ENCODE assay signal across 24 mouse cellular contexts in the genomic region with DNA sequence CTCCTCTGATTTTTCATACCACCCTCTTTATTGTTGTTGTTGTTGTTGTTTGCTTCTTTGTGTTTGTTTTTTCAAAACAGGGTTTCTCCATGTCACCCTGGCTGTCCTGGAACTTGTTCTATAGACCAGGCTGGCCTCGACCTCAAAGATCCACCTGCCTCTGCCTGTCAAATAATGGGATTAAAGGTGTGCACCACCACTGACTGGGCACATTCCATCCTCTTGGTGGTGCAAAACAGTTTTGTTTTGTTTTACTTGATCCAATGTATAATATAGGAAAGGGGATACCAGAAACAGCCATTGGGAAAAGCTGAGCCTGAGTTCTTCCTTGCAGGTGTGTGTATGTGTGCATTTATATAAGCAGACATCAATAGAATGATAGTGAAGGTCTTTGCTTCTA. TPM values are rescaled to one million over a fixed set of nuclear protein-coding genes. Genes with fewer than 3 reads are reported as not detected.
DNase-seq lines count a peak whose midpoint lies in the region; ATAC-seq lines count a peak whose summit lies in the region.
"Had no signal": no experiment of that assay in that cellular context is flagged by ENCODE, and none has a peak within 500 bp of the region (broad histone marks: within the 10 kb centered on the region; RNA-seq: fewer than 3 reads in every experiment).

No protein-coding gene starts in this region.

- no peak for ATAC-seq in intestine, embryonic 14.5 days (replicated peaks; ENCODE audit: low FRiP score, low TSS enrichment, low read depth)
- ATAC-seq in intestine, embryonic 15.5 days: no peak
- no peak for ATAC-seq in lung, embryonic 15.5 days (ENCODE audit: borderline replicate concordance, extremely low read depth, low FRiP score, low TSS enrichment)
- no peak for ATAC-seq in hindbrain, embryonic 15.5 days (ENCODE audit: low FRiP score, low read depth)
- no peak for ATAC-seq in neural tube, embryonic 13.5 days (ENCODE audit: low read depth)
- ATAC-seq: midbrain, embryonic 16.5 days had no signal

- H3K9ac ChIP-seq in intestine, embryonic 14.5 days (ENCODE audit: low read length): no peak overlapping the region
- no peak overlapping the region for H3K9ac ChIP-seq in intestine, embryonic 15.5 days
- no peak overlapping the region for H3K9ac ChIP-seq in lung, embryonic 15.5 days
- no peak overlapping the region for H3K9ac ChIP-seq in hindbrain, embryonic 15.5 days
- H3K9ac ChIP-seq in neural tube, embryonic 13.5 days: no peak overlapping the region
- H3K9ac ChIP-seq: forebrain, embryonic 12.5 days; limb, embryonic 13.5 days; liver, embryonic 13.5 days had no signal

- no peak overlapping the region for H3K27ac ChIP-seq in intestine, embryonic 14.5 days (ENCODE audit: low read depth)
- no peak overlapping the region for H3K27ac ChIP-seq in intestine, embryonic 15.5 days
- 0 out of 2 replicates have a peak overlapping the region, but pooled peaks have one; percentile 29 for H3K27ac ChIP-seq in lung, embryonic 15.5 days
- H3K27ac ChIP-seq in hindbrain, embryonic 15.5 days (replicated peaks): peak overlapping the region; percentile 95
- H3K27ac ChIP-seq in neural tube, embryonic 13.5 days (replicated peaks): peak overlapping the region; percentile 65
- H3K27ac ChIP-seq: forebrain, embryonic 12.5 days; heart, adult 2 months; limb, embryonic 13.5 days; liver, embryonic 13.5 days had no signal

- H3K4me3 ChIP-seq in intestine, embryonic 14.5 days (ENCODE audit: low read depth, low read length): no peak overlapping the region
- H3K4me3 ChIP-seq in intestine, embryonic 15.5 days (replicated peaks): no peak overlapping the region
- no peak overlapping the region for H3K4me3 ChIP-seq in lung, embryonic 15.5 days
- H3K4me3 ChIP-seq in hindbrain, embryonic 15.5 days: no peak overlapping the region
- H3K4me3 ChIP-seq in neural tube, embryonic 13.5 days: no peak overlapping the region
- H3K4me3 ChIP-seq: forebrain, embryonic 12.5 days; heart, adult 2 months; limb, embryonic 13.5 days; liver, embryonic 13.5 days had no signal

- WGBS in intestine, embryonic 14.5 days: 61% methylated on average over 1 of the region's 1 CpGs
- 64% methylated on average over 1 of the region's 1 CpGs for WGBS in intestine, embryonic 15.5 days
- WGBS in lung, embryonic 15.5 days: 43% methylated on average over 1 of the region's 1 CpGs
- 29% methylated on average over 1 of the region's 1 CpGs for WGBS in hindbrain, embryonic 15.5 days
- 38% methylated on average over 1 of the region's 1 CpGs for WGBS in neural tube, embryonic 13.5 days

- peaks cover 76% of the 10 kb centered on the region for H3K4me1 ChIP-seq in intestine, embryonic 14.5 days (replicated peaks; ENCODE audit: control insufficient read depth, insufficient read depth, low read length)
- H3K4me1 ChIP-seq in intestine, embryonic 15.5 days (replicated peaks): peaks cover 58% of the 10 kb centered on the region
- H3K4me1 ChIP-seq in lung, embryonic 15.5 days: peaks cover 81% of the 10 kb centered on the region
- peaks cover 25% of the 10 kb centered on the region for H3K4me1 ChIP-seq in hindbrain, embryonic 15.5 days (replicated peaks)
- peaks cover 99% of the 10 kb centered on the region for H3K4me1 ChIP-seq in neural tube, embryonic 13.5 days (replicated peaks)

- peak; percentile 50 for DNase-seq in intestine, embryonic 14.5 days (ENCODE audit: low spot score)
- DNase-seq in lung, postnatal 25 days (ENCODE audit: low spot score): no peak
- no peak for DNase-seq in layer of hippocampus, postnatal 10 days (ENCODE audit: low spot score in 2 of 2)
- no peak for DNase-seq in left cerebral cortex, adult 9 months (ENCODE audit: low spot score in 2 of 2)
- DNase-seq: B cell, adult 2 months; cerebellum, adult 8-10 months; gastrocnemius, postnatal 14 days; heart, adult 2 months; heart, postnatal 36 days; layer of hippocampus, adult 9-11 months; liver, embryonic 13.5 days; lung, postnatal 36 days; thymus, adult 18-20 months; thymus, postnatal 4 days had no signal

- H3K27me3 ChIP-seq in intestine, embryonic 14.5 days (replicated peaks; ENCODE audit: control insufficient read depth, insufficient read depth, low read length): no peaks in the 10 kb centered on the region
- no peaks in the 10 kb centered on the region for H3K27me3 ChIP-seq in intestine, embryonic 15.5 days (replicated peaks)
- H3K27me3 ChIP-seq in lung, embryonic 15.5 days: peaks cover 96% of the 10 kb centered on the region
- peaks cover 66% of the 10 kb centered on the region for H3K27me3 ChIP-seq in hindbrain, embryonic 15.5 days
- no peaks in the 10 kb centered on the region for H3K27me3 ChIP-seq in neural tube, embryonic 13.5 days

- peaks cover 8% of the 10 kb centered on the region; the same call in 1 of the 2 replicates for H3K36me3 ChIP-seq in intestine, embryonic 14.5 days (ENCODE audit: control insufficient read depth, insufficient read depth, low read length)
- H3K36me3 ChIP-seq in intestine, embryonic 15.5 days: no peaks in the 10 kb centered on the region
- H3K36me3 ChIP-seq in lung, embryonic 15.5 days: no peaks in the 10 kb centered on the region
- no peaks in the 10 kb centered on the region for H3K36me3 ChIP-seq in hindbrain, embryonic 15.5 days
- H3K36me3 ChIP-seq in neural tube, embryonic 13.5 days: peaks cover 21% of the 10 kb centered on the region
- H3K36me3 ChIP-seq: forebrain, embryonic 12.5 days; limb, embryonic 13.5 days; liver, embryonic 13.5 days had no signal

- H3K9me3 ChIP-seq in intestine, embryonic 14.5 days (ENCODE audit: control insufficient read depth, low read length): no peaks in the 10 kb centered on the region
- no peaks in the 10 kb centered on the region for H3K9me3 ChIP-seq in intestine, embryonic 15.5 days
- H3K9me3 ChIP-seq in lung, embryonic 15.5 days: no peaks in the 10 kb centered on the region
- no peaks in the 10 kb centered on the region for H3K9me3 ChIP-seq in hindbrain, embryonic 15.5 days
- H3K9me3 ChIP-seq in neural tube, embryonic 13.5 days: no peaks in the 10 kb centered on the region
- H3K9me3 ChIP-seq: forebrain, embryonic 12.5 days; limb, embryonic 13.5 days; liver, embryonic 13.5 days had no signal

- H3K4me2 ChIP-seq in intestine, embryonic 14.5 days (ENCODE audit: low read length): no peak overlapping the region
- no peak overlapping the region for H3K4me2 ChIP-seq in intestine, embryonic 15.5 days (replicated peaks)
- H3K4me2 ChIP-seq in lung, embryonic 15.5 days: no peak overlapping the region
- H3K4me2 ChIP-seq in hindbrain, embryonic 15.5 days: peak overlapping the region; percentile 53; the same call in 1 of the 2 replicates
- H3K4me2 ChIP-seq in neural tube, embryonic 13.5 days: peak overlapping the region; percentile 97; the same call in 1 of the 2 replicates
- H3K4me2 ChIP-seq: forebrain, embryonic 12.5 days; limb, embryonic 13.5 days; liver, embryonic 13.5 days had no signal

RNA-seq across cellular contexts. Expression of a gene that starts 5.1 kb away (rescaled TPM):
- 7.5 and 7.7 TPM in 2 replicates for polyA plus RNA-seq in intestine, embryonic 14.5 days (2014; fragmentation: Nextera tagmentation; extraction: Ambion mirVana)
- polyA plus RNA-seq in intestine, embryonic 15.5 days (2015; fragmentation: Nextera tagmentation; extraction: Ambion mirVana): 3.7 and 4.5 TPM in 2 replicates
- polyA plus RNA-seq in lung, embryonic 15.5 days (2015; fragmentation: Nextera tagmentation; extraction: Ambion mirVana): 4.1 and 4.2 TPM in 2 replicates
- polyA plus RNA-seq in hindbrain, embryonic 15.5 days (2015; fragmentation: Nextera tagmentation; extraction: Ambion mirVana): 10.6 and 12.2 TPM in 2 replicates
- polyA plus RNA-seq in neural tube, embryonic 13.5 days (2015; fragmentation: Nextera tagmentation; extraction: Ambion mirVana): 5.7 and 5.8 TPM in 2 replicates
- not detected for total RNA-seq in layer of hippocampus, postnatal 10 days (2021)
- total RNA-seq: left cerebral cortex, postnatal 14 days had no signal
- polyA plus RNA-seq: forebrain, embryonic 12.5 days; frontal cortex, adult 2 months; midbrain, embryonic 16.5 days had no signal

RNA-seq across cellular contexts. Expression of a gene that starts 9.2 kb away (rescaled TPM):
- 2.5 and 2.8 TPM in 2 replicates for polyA plus RNA-seq in intestine, embryonic 14.5 days (2014; fragmentation: Nextera tagmentation; extraction: Ambion mirVana)
- polyA plus RNA-seq in intestine, embryonic 15.5 days (2015; fragmentation: Nextera tagmentation; extraction: Ambion mirVana): 1.9 and 2.0 TPM in 2 replicates
- polyA plus RNA-seq in lung, embryonic 15.5 days (2015; fragmentation: Nextera tagmentation; extraction: Ambion mirVana): 2.1 and 2.3 TPM in 2 replicates
- polyA plus RNA-seq in hindbrain, embryonic 15.5 days (2015; fragmentation: Nextera tagmentation; extraction: Ambion mirVana): 4.0 and 4.3 TPM in 2 replicates
- polyA plus RNA-seq in neural tube, embryonic 13.5 days (2015; fragmentation: Nextera tagmentation; extraction: Ambion mirVana): 3.5 and 4.1 TPM in 2 replicates
- total RNA-seq in layer of hippocampus, postnatal 10 days (2021): not detected
- total RNA-seq: heart, adult 2 months; left cerebral cortex, postnatal 14 days had no signal
- polyA plus RNA-seq: forebrain, embryonic 12.5 days; frontal cortex, adult 2 months; heart, adult 2 months; heart, embryonic 14.5 days; midbrain, embryonic 16.5 days had no signal

RNA-seq across cellular contexts. Expression of a gene that starts 17.9 kb away (rescaled TPM):
- 30.1 and 34.1 TPM in 2 replicates for polyA plus RNA-seq in intestine, embryonic 14.5 days (2014; fragmentation: Nextera tagmentation; extraction: Ambion mirVana)
- 22.9 and 25.1 TPM in 2 replicates for polyA plus RNA-seq in intestine, embryonic 15.5 days (2015; fragmentation: Nextera tagmentation; extraction: Ambion mirVana)
- 48.2 and 48.7 TPM in 2 replicates for polyA plus RNA-seq in lung, embryonic 15.5 days (2015; fragmentation: Nextera tagmentation; extraction: Ambion mirVana)
- 105 and 115 TPM in 2 replicates for polyA plus RNA-seq in hindbrain, embryonic 15.5 days (2015; fragmentation: Nextera tagmentation; extraction: Ambion mirVana)
- polyA plus RNA-seq in neural tube, embryonic 13.5 days (2015; fragmentation: Nextera tagmentation; extraction: Ambion mirVana): 44.7 and 66.8 TPM in 2 replicates
- not detected for total RNA-seq in layer of hippocampus, postnatal 10 days (2021)
- total RNA-seq: left cerebral cortex, postnatal 14 days had no signal
- polyA plus RNA-seq: forebrain, embryonic 12.5 days; frontal cortex, adult 2 months; midbrain, embryonic 16.5 days had no signal

RNA-seq across cellular contexts. Expression of a gene that starts 21.9 kb away (rescaled TPM):
- 10.1 and 10.8 TPM in 2 replicates for polyA plus RNA-seq in intestine, embryonic 14.5 days (2014; fragmentation: Nextera tagmentation; extraction: Ambion mirVana)
- 7.4 and 8.6 TPM in 2 replicates for polyA plus RNA-seq in intestine, embryonic 15.5 days (2015; fragmentation: Nextera tagmentation; extraction: Ambion mirVana)
- 11.4 and 13.0 TPM in 2 replicates for polyA plus RNA-seq in lung, embryonic 15.5 days (2015; fragmentation: Nextera tagmentation; extraction: Ambion mirVana)
- 22.4 and 26.8 TPM in 2 replicates for polyA plus RNA-seq in hindbrain, embryonic 15.5 days (2015; fragmentation: Nextera tagmentation; extraction: Ambion mirVana)
- 11.9 and 13.7 TPM in 2 replicates for polyA plus RNA-seq in neural tube, embryonic 13.5 days (2015; fragmentation: Nextera tagmentation; extraction: Ambion mirVana)
- total RNA-seq in layer of hippocampus, postnatal 10 days (2021): not detected
- total RNA-seq: left cerebral cortex, postnatal 14 days had no signal
- polyA plus RNA-seq: forebrain, embryonic 12.5 days; frontal cortex, adult 2 months had no signal

RNA-seq across cellular contexts. Expression of a gene that starts 22.0 kb away (rescaled TPM):
- polyA plus RNA-seq in intestine, embryonic 14.5 days (2014; fragmentation: Nextera tagmentation; extraction: Ambion mirVana): 2.5 and 3.9 TPM in 2 replicates
- polyA plus RNA-seq in intestine, embryonic 15.5 days (2015; fragmentation: Nextera tagmentation; extraction: Ambion mirVana): 2.2 and 2.3 TPM in 2 replicates
- polyA plus RNA-seq in lung, embryonic 15.5 days (2015; fragmentation: Nextera tagmentation; extraction: Ambion mirVana): 2.9 and 3.1 TPM in 2 replicates
- 10.4 and 13.4 TPM in 2 replicates for polyA plus RNA-seq in hindbrain, embryonic 15.5 days (2015; fragmentation: Nextera tagmentation; extraction: Ambion mirVana)
- polyA plus RNA-seq in neural tube, embryonic 13.5 days (2015; fragmentation: Nextera tagmentation; extraction: Ambion mirVana): 20.3 and 25.8 TPM in 2 replicates
- not detected for total RNA-seq in layer of hippocampus, postnatal 10 days (2021)
- total RNA-seq: heart, adult 2 months; heart, postnatal 36 days; left cerebral cortex, postnatal 14 days had no signal
- polyA plus RNA-seq: forebrain, embryonic 12.5 days; frontal cortex, adult 2 months; heart, adult 2 months; heart, embryonic 14.5 days; liver, embryonic 13.5 days; midbrain, embryonic 16.5 days had no signal

Comparison
In these comparisons a context has a peak if more than half of its experiments do, and no peak if none do; other contexts are left out.
1. H3K27ac ChIP-seq: peak in lung, embryonic 15.5 days (single experiment), hindbrain, embryonic 15.5 days (single experiment) and neural tube, embryonic 13.5 days (single experiment); none in intestine, embryonic 14.5 days (single experiment) and intestine, embryonic 15.5 days (single experiment).
2. H3K4me2 ChIP-seq: peak in hindbrain, embryonic 15.5 days (single experiment) and neural tube, embryonic 13.5 days (single experiment); none in intestine, embryonic 14.5 days (single experiment), intestine, embryonic 15.5 days (single experiment) and lung, embryonic 15.5 days (single experiment).